Mouse (Mus musculus): ENCODE data around the gene Abl2. TPM values are rescaled to one million over a fixed set of nuclear protein-coding genes. Genes with fewer than 3 reads are reported as not detected.

The Abl2 gene
- total and polyA plus RNA-seq, 3 experiments, result 4.7 to 25.7 (median 22.1) TPM

DNA sequence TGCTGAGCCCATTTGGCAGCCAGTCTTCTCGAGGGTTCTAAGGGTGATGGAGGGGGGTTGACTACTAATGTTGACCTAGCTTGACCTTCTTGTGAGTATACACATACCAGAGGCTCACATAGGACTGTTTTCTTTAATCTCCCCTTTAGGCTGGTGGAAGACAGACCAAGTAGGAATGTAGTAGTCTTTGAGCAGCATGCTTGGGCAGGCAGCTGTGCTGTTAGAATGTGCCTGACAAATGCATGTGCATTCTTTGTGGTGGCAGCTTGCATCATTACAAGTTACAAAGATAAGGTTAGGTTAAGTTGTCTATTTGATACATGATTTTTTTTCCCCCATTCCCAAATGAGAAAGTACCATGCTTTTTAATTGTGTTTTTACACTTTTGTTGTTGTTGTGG lies 31.8 kb downstream of the Abl2 start:
- DNase-seq, result no peak
- 33% methylated on average over 1 of the region's 1 CpGs for WGBS
- Histone ChIP-seq H3K9ac (ENCODE audit: low read depth, low read length) (no peak overlapping the region), H3K36me3 (ENCODE audit: control insufficient read depth, insufficient read depth, low read length) (no peaks in the 10 kb centered on the region), H3K27me3 (ENCODE audit: control insufficient read depth, insufficient read depth, low read length) (no peaks in the 10 kb centered on the region), H3K4me1 (ENCODE audit: control insufficient read depth, insufficient read depth, low read length) (peaks cover 3% of the 10 kb centered on the region; the same call in 1 of the 2 replicates), H3K79me2 (replicated peaks; ENCODE audit: control insufficient read depth, insufficient read depth, low read length) (peaks cover 2% of the 10 kb centered on the region), H3K4me3 (no peak overlapping the region), H3K27ac (no peak overlapping the region)
- intact Hi-C loops (cut with DNase I), result no loop called here
- TF ChIP-seq EP300 (IDR thresholded peaks at IDR 0.05; ENCODE audit: insufficient read depth, low read depth, low read length) (no peak), CTCF (IDR thresholded peaks at IDR 0.05) (no peak), POLR2A (IDR thresholded peaks at IDR 0.05; ENCODE audit: insufficient read depth, low read depth, low read length) (no peak)

DNA sequence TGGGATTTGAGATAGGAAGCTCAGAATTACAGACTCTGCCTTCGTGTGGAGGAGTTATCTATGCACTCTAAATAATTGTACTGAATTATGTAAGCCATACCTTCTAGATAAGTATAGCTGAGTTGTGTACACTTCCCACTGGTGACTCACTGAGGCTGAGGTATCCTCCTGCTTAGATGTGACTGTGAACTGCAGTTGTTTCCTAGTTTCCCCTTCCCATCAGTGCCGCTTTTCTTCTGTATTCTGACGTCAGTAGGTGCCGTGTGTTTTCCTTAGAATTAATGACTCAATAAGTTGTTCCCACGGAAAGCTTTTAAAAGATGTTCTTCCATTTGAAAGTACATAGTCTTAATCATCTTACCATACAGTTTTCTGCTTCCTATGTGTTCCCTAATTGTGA lies 34.7 kb downstream of the Abl2 start:
- no peak for DNase-seq
- Histone ChIP-seq H3K9ac (ENCODE audit: low read depth, low read length) (no peak overlapping the region), H3K4me3 (no peak overlapping the region), H3K4me1 (ENCODE audit: control insufficient read depth, insufficient read depth, low read length) (peaks cover 3% of the 10 kb centered on the region; the same call in 1 of the 2 replicates), H3K27me3 (ENCODE audit: control insufficient read depth, insufficient read depth, low read length) (no peaks in the 10 kb centered on the region), H3K27ac (no peak overlapping the region), H3K79me2 (replicated peaks; ENCODE audit: control insufficient read depth, insufficient read depth, low read length) (no peaks in the 10 kb centered on the region; the same call in 1 of the 2 replicates), H3K36me3 (ENCODE audit: control insufficient read depth, insufficient read depth, low read length) (no peaks in the 10 kb centered on the region)
- no peak for TF ChIP-seq CTCF (IDR thresholded peaks at IDR 0.05)
- no peak for TF ChIP-seq POLR2A (IDR thresholded peaks at IDR 0.05; ENCODE audit: insufficient read depth, low read depth, low read length)
- no peak for TF ChIP-seq EP300 (IDR thresholded peaks at IDR 0.05; ENCODE audit: insufficient read depth, low read depth, low read length)
- intact Hi-C loops (cut with DNase I), result no loop called here
- 51% methylated on average over 5 of the region's 5 CpGs for WGBS

DNA sequence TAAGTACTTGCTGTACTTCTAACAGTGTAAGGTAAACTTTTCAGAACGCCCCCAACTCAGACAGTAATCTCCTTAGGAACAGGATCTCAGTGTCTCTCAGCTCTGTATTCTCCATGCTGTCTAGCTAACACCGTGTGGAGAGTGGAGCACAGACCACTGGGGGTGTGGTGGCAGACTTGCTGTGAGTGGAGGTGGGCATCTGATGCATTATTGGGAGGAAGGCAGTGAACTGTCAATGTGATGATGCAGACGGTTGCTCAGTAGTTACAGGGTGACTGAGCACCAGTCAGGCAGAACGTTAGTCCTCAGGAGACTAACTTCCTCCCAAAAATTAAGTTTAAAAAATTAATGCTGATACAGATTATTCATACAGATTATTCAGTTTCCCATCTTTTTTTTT lies 38.5 kb downstream of the Abl2 start:
- intact Hi-C loops (cut with DNase I), result no loop called here
- Histone ChIP-seq H3K27me3 (ENCODE audit: control insufficient read depth, insufficient read depth, low read length) (no peaks in the 10 kb centered on the region), H3K4me3 (no peak overlapping the region), H3K36me3 (ENCODE audit: control insufficient read depth, insufficient read depth, low read length) (no peaks in the 10 kb centered on the region), H3K9ac (ENCODE audit: low read depth, low read length) (no peak overlapping the region), H3K79me2 (replicated peaks; ENCODE audit: control insufficient read depth, insufficient read depth, low read length) (no peaks in the 10 kb centered on the region), H3K27ac (no peak overlapping the region), H3K4me1 (ENCODE audit: control insufficient read depth, insufficient read depth, low read length) (no peaks in the 10 kb centered on the region)
- DNase-seq, result no peak
- TF ChIP-seq EP300 (IDR thresholded peaks at IDR 0.05; ENCODE audit: insufficient read depth, low read depth, low read length) (no peak), CTCF (IDR thresholded peaks at IDR 0.05) (no peak), POLR2A (IDR thresholded peaks at IDR 0.05; ENCODE audit: insufficient read depth, low read depth, low read length) (no peak)
- WGBS, result 95% methylated on average over 4 of the region's 4 CpGs

DNA sequence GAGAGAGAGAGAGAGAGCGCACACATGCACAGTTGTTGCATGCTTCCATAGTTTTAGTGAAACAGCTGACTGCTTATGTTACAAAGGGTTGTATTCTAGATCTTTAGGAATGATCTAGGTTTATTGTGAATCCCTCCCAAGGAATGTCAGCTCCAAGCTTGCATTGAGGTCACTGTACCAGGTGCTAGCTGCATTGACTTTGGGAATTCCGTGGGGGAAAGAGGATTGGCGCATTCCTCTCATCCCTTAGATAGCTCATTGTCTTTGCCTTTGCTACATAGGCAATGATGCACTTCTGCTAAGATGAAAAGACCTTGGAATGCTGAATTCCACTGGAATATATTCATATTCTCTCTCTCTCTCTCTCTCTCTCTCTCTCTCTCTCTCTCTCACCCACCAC lies 44.0 kb downstream of the Abl2 start:
- H3K4me1 ChIP-seq (ENCODE audit: control insufficient read depth, insufficient read depth, low read length), result peaks cover 3% of the 10 kb centered on the region; the same call in 1 of the 2 replicates
- 84% methylated on average over 3 of the region's 3 CpGs for WGBS
- intact Hi-C loops (cut with DNase I), result no loop called here
- H3K4me3 ChIP-seq, result no peak overlapping the region
- no peak overlapping the region for H3K9ac ChIP-seq (ENCODE audit: low read depth, low read length)
- no peak for DNase-seq
- TF ChIP-seq CTCF (IDR thresholded peaks at IDR 0.05), result no peak
- no peak for TF ChIP-seq EP300 (IDR thresholded peaks at IDR 0.05; ENCODE audit: insufficient read depth, low read depth, low read length)
- no peak for TF ChIP-seq POLR2A (IDR thresholded peaks at IDR 0.05; ENCODE audit: insufficient read depth, low read depth, low read length)
- H3K36me3 ChIP-seq (ENCODE audit: control insufficient read depth, insufficient read depth, low read length), result peaks cover 3% of the 10 kb centered on the region; the same call in 1 of the 2 replicates
- H3K27me3 ChIP-seq (ENCODE audit: control insufficient read depth, insufficient read depth, low read length), result no peaks in the 10 kb centered on the region
- H3K27ac ChIP-seq, result no peak overlapping the region
- peaks cover 4% of the 10 kb centered on the region; the same call in 1 of the 2 replicates for H3K79me2 ChIP-seq (replicated peaks; ENCODE audit: control insufficient read depth, insufficient read depth, low read length)

DNA sequence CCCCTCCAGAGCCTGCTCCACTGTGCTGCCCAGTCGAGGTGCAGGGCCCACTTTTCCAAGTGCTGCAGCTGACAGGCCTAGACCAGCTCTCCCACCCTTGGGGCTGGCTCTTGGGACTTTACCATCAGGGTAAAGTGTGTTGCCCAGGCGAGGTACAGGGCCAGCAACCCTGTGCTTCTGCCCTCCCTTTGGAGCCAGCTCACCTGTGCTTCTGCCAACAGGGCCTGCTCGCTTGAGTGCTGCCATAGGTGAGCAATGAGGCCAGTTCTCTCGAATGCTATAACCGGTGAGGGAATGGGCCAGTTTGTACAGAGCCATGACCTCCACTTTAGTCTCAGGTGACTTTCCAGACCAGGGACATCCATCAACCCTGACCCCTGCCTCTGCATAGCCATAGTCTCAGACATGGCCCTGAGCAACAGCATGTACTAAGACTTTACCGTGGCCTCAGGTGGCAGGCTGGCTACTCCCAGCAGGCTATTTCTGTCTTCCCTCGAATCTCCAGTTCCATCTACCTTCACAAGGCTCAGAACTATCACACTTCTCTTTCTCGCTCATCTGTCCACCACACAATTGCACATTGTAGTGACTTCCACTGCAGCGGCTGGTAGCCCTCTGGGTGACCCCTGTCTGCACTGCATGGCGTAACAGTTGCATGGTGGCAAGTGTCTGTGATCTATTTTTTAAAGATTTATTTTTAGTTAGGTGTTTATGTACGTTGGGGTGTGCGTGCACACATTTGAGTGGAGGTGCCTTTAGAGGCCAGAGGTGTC lies 46.7 kb downstream of the Abl2 start:
- no peak overlapping the region for H3K4me3 ChIP-seq
- 70% methylated on average over 12 of the region's 12 CpGs for WGBS
- peaks cover 3% of the 10 kb centered on the region; the same call in 1 of the 2 replicates for H3K4me1 ChIP-seq (ENCODE audit: control insufficient read depth, insufficient read depth, low read length)
- H3K27me3 ChIP-seq (ENCODE audit: control insufficient read depth, insufficient read depth, low read length), result no peaks in the 10 kb centered on the region
- TF ChIP-seq POLR2A (IDR thresholded peaks at IDR 0.05; ENCODE audit: insufficient read depth, low read depth, low read length), result no peak
- TF ChIP-seq CTCF (IDR thresholded peaks at IDR 0.05), result no peak; the same call in 1 of the 2 replicates
- TF ChIP-seq EP300 (IDR thresholded peaks at IDR 0.05; ENCODE audit: insufficient read depth, low read depth, low read length), result no peak
- H3K9ac ChIP-seq (ENCODE audit: low read depth, low read length), result no peak overlapping the region
- peaks cover 3% of the 10 kb centered on the region; the same call in 1 of the 2 replicates for H3K36me3 ChIP-seq (ENCODE audit: control insufficient read depth, insufficient read depth, low read length)
- H3K79me2 ChIP-seq (replicated peaks; ENCODE audit: control insufficient read depth, insufficient read depth, low read length), result peaks cover 4% of the 10 kb centered on the region; the same call in 1 of the 2 replicates
- H3K27ac ChIP-seq, result no peak overlapping the region
- no peak for DNase-seq
- intact Hi-C loops (cut with DNase I), result no loop called here

DNA sequence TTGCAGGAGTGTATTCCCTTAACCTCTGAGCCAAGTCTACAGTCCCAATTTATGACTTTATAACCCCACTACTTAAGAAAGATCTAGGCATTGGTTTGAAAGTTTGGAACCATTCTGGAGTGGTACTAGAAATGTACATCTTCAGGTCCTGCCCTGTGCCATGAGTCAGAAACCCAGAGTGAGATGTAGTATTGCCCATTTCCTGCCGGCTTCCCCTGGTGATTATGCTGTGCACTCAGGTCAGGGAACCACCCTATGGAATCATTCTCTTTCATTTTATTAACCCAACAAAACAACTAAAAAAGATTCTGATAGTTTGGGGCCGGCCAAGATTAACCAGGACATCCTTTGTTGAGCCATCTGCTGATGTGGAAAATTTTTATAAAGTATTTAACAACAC lies 47.4 kb downstream of the Abl2 start:
- Histone ChIP-seq H3K4me3 (no peak overlapping the region), H3K79me2 (replicated peaks; ENCODE audit: control insufficient read depth, insufficient read depth, low read length) (peaks cover 4% of the 10 kb centered on the region; the same call in 1 of the 2 replicates), H3K36me3 (ENCODE audit: control insufficient read depth, insufficient read depth, low read length) (peaks cover 3% of the 10 kb centered on the region; the same call in 1 of the 2 replicates), H3K27me3 (ENCODE audit: control insufficient read depth, insufficient read depth, low read length) (no peaks in the 10 kb centered on the region), H3K9ac (ENCODE audit: low read depth, low read length) (no peak overlapping the region), H3K4me1 (ENCODE audit: control insufficient read depth, insufficient read depth, low read length) (peaks cover 3% of the 10 kb centered on the region; the same call in 1 of the 2 replicates), H3K27ac (no peak overlapping the region)
- no peak for DNase-seq
- intact Hi-C loops (cut with DNase I), result no loop called here
- no peak for TF ChIP-seq EP300 (IDR thresholded peaks at IDR 0.05; ENCODE audit: insufficient read depth, low read depth, low read length)
- TF ChIP-seq POLR2A (IDR thresholded peaks at IDR 0.05; ENCODE audit: insufficient read depth, low read depth, low read length), result no peak
- no peak for TF ChIP-seq CTCF (IDR thresholded peaks at IDR 0.05)
- 50% methylated on average over 2 of the region's 2 CpGs for WGBS

Data from heart, adult 2 months (tissue).